Mouse (Mus musculus) heart, embryonic 11.5 days (tissue): ENCODE data around the gene Lcn8. TPM values are rescaled to one million over a fixed set of nuclear protein-coding genes. Genes with fewer than 3 reads are reported as not detected.
"Not testable (repeated sequence)": the region's sequence is repeated elsewhere in the genome, so short reads cannot be mapped to it uniquely, and the experiment has no call there.

Experiments
- ATAC-seq: fragments of 200-750 bp; cut with Nextera tagmentation; replicated peaks from 2 replicates; pipeline ENCODE4 v1.8.0; 2017; ENCODE audit warnings: moderate library complexity; ENCODE audit not compliant: insufficient number of reproducible peaks, low FRiP score, low TSS enrichment
- H3K27ac ChIP-seq: fragments of 300-500 bp; sonication (generic); 2 replicates; pipeline ENCODE4 v1.5.1; 2014; ENCODE audit warnings: mild to moderate bottlenecking, low read depth, low read length
- H3K27me3 ChIP-seq: fragments of 300-500 bp; sonication (generic); 2 replicates; pipeline ENCODE4 v1.6.1; 2014; ENCODE audit warnings: mild to moderate bottlenecking, low read length, mixed read lengths; ENCODE audit not compliant: control insufficient read depth, insufficient read depth
- H3K36me3 ChIP-seq: fragments of 300-500 bp; sonication (generic); 2 replicates; pipeline ENCODE4 v1.6.1; 2014; ENCODE audit warnings: mild to moderate bottlenecking, low read length, moderate library complexity, mixed read lengths; ENCODE audit not compliant: control insufficient read depth, insufficient read depth
- H3K4me1 ChIP-seq: fragments of 300-500 bp; sonication (generic); 2 replicates; pipeline ENCODE4 v1.6.1; 2014; ENCODE audit warnings: low read length; ENCODE audit not compliant: control insufficient read depth, insufficient read depth
- H3K4me2 ChIP-seq: fragments of 300-500 bp; sonication (generic); 2 replicates; pipeline ENCODE4 v1.6.1; 2014; ENCODE audit warnings: mild to moderate bottlenecking, moderate library complexity
- H3K4me3 ChIP-seq: fragments of 300-500 bp; sonication (generic); 2 replicates; pipeline ENCODE4 v1.5.1; 2014; ENCODE audit warnings: low read depth, low read length
- H3K9ac ChIP-seq: fragments of 300-500 bp; sonication (generic); 2 replicates; pipeline ENCODE4 v1.6.1; 2014; ENCODE audit warnings: mild to moderate bottlenecking, low read depth, low read length, moderate library complexity
- H3K9me3 ChIP-seq: fragments of 300-500 bp; sonication (generic); replicated peaks from 2 replicates; pipeline ENCODE4 v1.6.1; 2016; ENCODE audit warnings: low read length; ENCODE audit not compliant: control insufficient read depth
- WGBS: fragments of 180-500 bp; shearing (Covaris S2); extraction: QIAGEN DNeasy Blood & Tissue Kit; methylation state at CpG from one replicate; pipeline ENCODE4 v1.1.7; 2014; ENCODE audit not compliant: insufficient replicate concordance; 5-methylcytosine and 5-hydroxymethylcytosine counted together
- polyA plus RNA-seq: library from polyadenylated mRNA; unstranded; fragments of >200 nt; fragmentation: Nextera tagmentation; extraction: Ambion mirVana; gene quantifications from 2 replicates; pipeline ENCODE4 v1.2.1, GENCODE M21; 2014

Lcn8 gene
- polyA plus RNA-seq, 1 experiment from 2014 or later = not detected

- ATAC-seq = no peak
- Histone ChIP-seq H3K4me2 (no peak overlapping the region), H3K27ac (no peak overlapping the region), H3K9me3 (no peaks in the 10 kb centered on the region), H3K27me3 (no peaks in the 10 kb centered on the region; the same call in none of the 2 replicates), H3K4me1 (no peaks in the 10 kb centered on the region), H3K36me3 (no peaks in the 10 kb centered on the region), H3K4me3 (no peak overlapping the region), H3K9ac (no peak overlapping the region)
- WGBS = 60% methylated on average over 4 of the region's 4 CpGs
These were observed 34.0 kb downstream of the Lcn8 start for GRCm38 (mm10) chr2:25686941-25687340.

DNA sequence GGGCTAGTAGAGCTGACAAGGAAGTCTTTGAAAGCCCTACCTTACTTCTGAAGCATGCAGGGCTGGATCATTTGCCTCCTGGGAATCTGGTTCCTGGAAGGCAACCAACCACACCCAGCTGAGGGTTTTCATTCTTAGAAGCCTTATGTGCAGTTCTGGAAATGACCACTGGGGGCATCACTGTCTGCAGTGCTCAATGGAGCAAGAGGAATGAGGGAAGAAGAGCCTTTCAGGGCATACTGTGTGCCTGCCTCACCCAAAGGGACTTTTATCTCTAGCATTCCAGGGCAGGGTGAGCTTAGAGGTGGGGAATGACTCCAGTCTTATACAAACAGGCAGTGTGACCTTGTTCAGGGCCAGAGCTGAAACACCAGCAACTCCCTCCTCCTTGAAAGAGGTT is 41.7 kb downstream of the Lcn8 start:
- Histone ChIP-seq H3K4me3 (no peak overlapping the region), H3K4me2 (no peak overlapping the region), H3K9ac (no peak overlapping the region), H3K27ac (no peak overlapping the region), H3K27me3 (peaks cover 2% of the 10 kb centered on the region; the same call in 1 of the 2 replicates), H3K9me3 (no peaks in the 10 kb centered on the region), H3K36me3 (no peaks in the 10 kb centered on the region), H3K4me1 (no peaks in the 10 kb centered on the region)
- no peak for ATAC-seq

GRCm38 (mm10) chr2:25696951-25697350 is 44.0 kb downstream of the Lcn8 start:
- Histone ChIP-seq H3K4me1 (no peaks in the 10 kb centered on the region), H3K27ac (no peak overlapping the region), H3K9ac (no peak overlapping the region), H3K4me2 (no peak overlapping the region), H3K4me3 (no peak overlapping the region), H3K9me3 (no peaks in the 10 kb centered on the region), H3K27me3 (peaks cover 2% of the 10 kb centered on the region; the same call in 1 of the 2 replicates), H3K36me3 (no peaks in the 10 kb centered on the region)
- ATAC-seq = no peak
- 60% methylated on average over 4 of the region's 4 CpGs for WGBS

DNA sequence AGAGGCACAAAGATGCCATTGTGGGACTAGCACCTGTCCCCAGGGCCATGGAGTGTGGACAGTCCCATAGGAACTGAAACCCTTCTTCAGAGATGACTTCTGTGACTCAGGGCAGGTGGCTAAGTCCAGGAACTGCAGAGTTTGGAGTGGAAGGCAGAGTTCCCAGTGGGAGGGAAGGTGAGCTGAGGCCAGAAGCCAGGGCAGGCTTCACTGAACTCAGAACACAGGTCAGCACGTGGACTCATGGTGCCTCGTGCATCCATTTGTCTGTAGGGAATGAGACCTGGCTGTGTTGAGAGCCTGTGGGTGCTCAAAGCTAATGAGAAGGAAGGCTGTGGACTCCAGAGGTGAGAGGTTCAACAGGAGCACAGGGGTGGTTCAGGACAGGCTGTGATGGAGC is 45.8 kb downstream of the Lcn8 start:
- Histone ChIP-seq H3K36me3 (no peaks in the 10 kb centered on the region), H3K27ac (no peak overlapping the region), H3K4me2 (no peak overlapping the region), H3K4me1 (no peaks in the 10 kb centered on the region), H3K27me3 (no peaks in the 10 kb centered on the region; the same call in 1 of the 2 replicates), H3K9ac (no peak overlapping the region), H3K9me3 (no peaks in the 10 kb centered on the region), H3K4me3 (no peak overlapping the region)
- WGBS = 70% methylated on average over 2 of the region's 2 CpGs
- ATAC-seq = no peak

DNA sequence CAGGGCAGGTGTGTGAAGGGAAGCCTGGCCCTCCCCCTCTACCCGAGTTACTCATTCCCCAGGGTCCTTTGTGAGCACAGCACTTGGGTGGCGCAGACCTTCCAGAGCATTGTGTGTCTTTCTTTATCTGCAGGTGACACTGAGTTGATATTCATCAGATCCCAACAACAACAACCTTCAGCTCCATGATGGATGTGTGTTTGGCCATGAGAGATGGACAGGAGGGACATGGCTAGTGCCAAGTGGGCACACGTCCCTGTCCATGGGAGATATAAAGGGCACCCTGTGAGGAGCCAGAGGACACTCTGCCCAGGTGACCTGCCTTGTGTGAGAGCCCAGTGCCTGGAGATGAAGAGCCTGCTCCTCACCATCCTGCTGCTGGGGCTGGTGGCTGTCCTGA is 46.8 kb downstream of the Lcn8 start, which contains the start of gene Obp2a:
Gene Obp2a, plus strand, starts transcription at position 301 of the 400 bp plus-strand sequence.
- ATAC-seq, H3K27ac ChIP-seq, H3K4me3 ChIP-seq, H3K27me3 ChIP-seq, H3K4me1 ChIP-seq, H3K4me2 ChIP-seq, H3K9ac ChIP-seq, H3K9me3 ChIP-seq, H3K36me3 ChIP-seq: not testable (repeated sequence)
- WGBS = 81% methylated on average over 3 of the region's 3 CpGs

DNA sequence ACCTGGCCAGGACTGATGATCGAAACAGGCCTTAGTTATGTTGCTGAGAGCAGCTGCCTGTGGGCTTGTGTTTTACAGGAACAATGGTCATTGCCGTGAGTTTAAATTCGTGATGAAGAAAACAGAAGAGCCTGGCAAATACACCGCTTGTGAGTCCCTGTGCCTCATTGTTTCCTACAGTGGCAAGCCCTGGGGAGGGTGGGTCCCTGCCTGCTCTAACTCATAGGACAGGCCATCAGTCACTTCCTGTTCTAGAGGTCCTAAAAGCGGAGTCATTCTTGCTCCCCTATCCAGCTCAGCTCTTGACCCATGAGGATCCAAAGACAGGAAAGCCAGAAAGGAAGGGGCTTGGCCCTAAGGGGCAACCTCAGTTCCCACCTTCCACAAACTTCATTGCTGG is 48.1 kb downstream of the Lcn8 start:
- Histone ChIP-seq H3K36me3 (no peaks in the 10 kb centered on the region), H3K4me3 (no peak overlapping the region), H3K27ac (no peak overlapping the region), H3K27me3 (no peaks in the 10 kb centered on the region), H3K4me2 (no peak overlapping the region), H3K4me1 (no peaks in the 10 kb centered on the region), H3K9me3 (no peaks in the 10 kb centered on the region), H3K9ac (no peak overlapping the region)
- 61% methylated on average over 5 of the region's 5 CpGs for WGBS
- ATAC-seq = no peak

- H3K4me2 ChIP-seq = no peak overlapping the region
- no peaks in the 10 kb centered on the region for H3K36me3 ChIP-seq
- 44% methylated on average over 4 of the region's 4 CpGs for WGBS
- H3K4me3 ChIP-seq = no peak overlapping the region
- no peak for ATAC-seq
- H3K27ac ChIP-seq = no peak overlapping the region
- no peaks in the 10 kb centered on the region for H3K27me3 ChIP-seq
- no peaks in the 10 kb centered on the region for H3K9me3 ChIP-seq
- no peaks in the 10 kb centered on the region for H3K4me1 ChIP-seq
- H3K9ac ChIP-seq = no peak overlapping the region
These were observed 50.8 kb downstream of the Lcn8 start for GRCm38 (mm10) chr2:25703706-25704105.

Other genes starting within 250 kb of the Lcn8 start
- not detected in 2 replicates for gene Fut7, start 229.9 kb upstream of the Lcn8 start, polyA plus RNA-seq
- gene Abca2, start 224.4 kb upstream of the Lcn8 start, polyA plus RNA-seq = 2.0 and 3.4 TPM in 2 replicates
- gene Clic3, start 196.3 kb upstream of the Lcn8 start, polyA plus RNA-seq = 0.47 and 0.83 TPM in 2 replicates
- 16.5 and 20.0 TPM in 2 replicates for gene Paxx, start 192.0 kb upstream of the Lcn8 start, polyA plus RNA-seq
- gene Ptgds, start 183.1 kb upstream of the Lcn8 start, polyA plus RNA-seq = 0.66 and 1.1 TPM in 2 replicates
- gene Lcn12, start 159.2 kb upstream of the Lcn8 start, polyA plus RNA-seq = not detected in 2 replicates
- gene Fbxw5, start 152.4 kb upstream of the Lcn8 start, polyA plus RNA-seq = 66.7 and 78.7 TPM in 2 replicates
- 3.4 and 3.7 TPM in 2 replicates for gene C8g, start 151.4 kb upstream of the Lcn8 start, polyA plus RNA-seq
- gene Traf2, start 106.2 kb upstream of the Lcn8 start, polyA plus RNA-seq = 20.3 and 21.9 TPM in 2 replicates
- 318 and 356 TPM in 2 replicates for gene Edf1, start 95.3 kb upstream of the Lcn8 start, polyA plus RNA-seq
- 3.2 and 5.5 TPM in 2 replicates for gene Mamdc4, start 78.3 kb upstream of the Lcn8 start, polyA plus RNA-seq
- 167 and 172 TPM in 2 replicates for gene Phpt1, start 77.9 kb upstream of the Lcn8 start, polyA plus RNA-seq
- 0.21 TPM in 1 of 2 replicates, not detected in the other for gene Ajm1, start 71.4 kb upstream of the Lcn8 start, polyA plus RNA-seq
- 35.9 and 40.0 TPM in 2 replicates for gene Rabl6, start 44.6 kb upstream of the Lcn8 start, polyA plus RNA-seq
- 0.11 and 0.20 TPM in 2 replicates for gene Ccdc183, start 35.4 kb upstream of the Lcn8 start, polyA plus RNA-seq
- 14.6 and 18.4 TPM in 2 replicates for gene Tmem141, start 31.1 kb upstream of the Lcn8 start, polyA plus RNA-seq
- gene Fcna, start 25.1 kb upstream of the Lcn8 start, polyA plus RNA-seq = 1.0 and 1.1 TPM in 2 replicates
- not detected in 2 replicates for gene Lcn5, start 4.8 kb downstream of the Lcn8 start, polyA plus RNA-seq
- not detected in 2 replicates for gene Lcn6, start 23.7 kb downstream of the Lcn8 start, polyA plus RNA-seq
- gene Lcn10, start 29.6 kb downstream of the Lcn8 start, polyA plus RNA-seq = not detected in 2 replicates
- gene Obp2a, start 46.9 kb downstream of the Lcn8 start, polyA plus RNA-seq = not detected in 2 replicates
- gene Bmyc, start 53.6 kb downstream of the Lcn8 start, polyA plus RNA-seq = 42.9 and 49.9 TPM in 2 replicates
- gene Obp2b, start 83.9 kb downstream of the Lcn8 start, polyA plus RNA-seq = not detected in 2 replicates
- not detected in 2 replicates for gene Lcn3, start 112.4 kb downstream of the Lcn8 start, polyA plus RNA-seq
- not detected in 2 replicates for gene Lcn11, start 123.9 kb downstream of the Lcn8 start, polyA plus RNA-seq
- not detected in 2 replicates for gene Gm13539, start 129.1 kb downstream of the Lcn8 start, polyA plus RNA-seq
- not detected in 2 replicates for gene Glt6d1, start 162.7 kb downstream of the Lcn8 start, polyA plus RNA-seq
- gene Lcn9, start 170.0 kb downstream of the Lcn8 start, polyA plus RNA-seq = not detected in 2 replicates
- not detected in 2 replicates for gene Sohlh1, start 194.1 kb downstream of the Lcn8 start, polyA plus RNA-seq
- 0.04 TPM in 1 of 2 replicates, not detected in the other for gene Kcnt1, start 210.6 kb downstream of the Lcn8 start, polyA plus RNA-seq